Mouse (Mus musculus) intestine, embryonic 14.5 days (tissue): ENCODE measurements at regions not wholly inside any gene's neighbourhood (a gene's known extent, or its start where the extent isn't known, plus 50 kb on each side); places are given as distances from the start of the nearest gene placed in this dataset.

ENCODE experiments used
- ATAC-seq: fragments of 200-750 bp; cut with Nextera tagmentation; replicated peaks from 2 replicates; pipeline ENCODE4 v1.8.0; 2017; ENCODE audit warnings: low read depth, moderate number of reproducible peaks, moderate TSS enrichment, moderate library complexity; ENCODE audit not compliant: low FRiP score, low TSS enrichment
- DNase-seq: peaks from one replicate; pipeline ENCODE4 v3.0.0-alpha.2; 2018; ENCODE audit warnings: low spot score
- H3K27ac ChIP-seq: fragments of 300-500 bp; sonication (generic); 2 replicates; pipeline ENCODE4 v1.5.1; 2014; ENCODE audit warnings: low read depth, mild to moderate bottlenecking, control low read depth
- H3K27me3 ChIP-seq: fragments of 300-500 bp; sonication (generic); replicated peaks from 2 replicates; pipeline ENCODE4 v1.6.1; 2014; ENCODE audit warnings: low read length, control low read depth; ENCODE audit not compliant: control insufficient read depth, insufficient read depth
- H3K36me3 ChIP-seq: fragments of 300-500 bp; sonication (generic); 2 replicates; pipeline ENCODE4 v1.6.1; 2014; ENCODE audit warnings: low read length, control low read depth; ENCODE audit not compliant: control insufficient read depth, insufficient read depth
- H3K4me1 ChIP-seq: fragments of 300-500 bp; sonication (generic); replicated peaks from 2 replicates; pipeline ENCODE4 v1.6.1; 2014; ENCODE audit warnings: low read length, control low read depth, mixed read lengths; ENCODE audit not compliant: control insufficient read depth, insufficient read depth
- H3K4me2 ChIP-seq: fragments of 300-500 bp; sonication (generic); 2 replicates; pipeline ENCODE4 v1.6.1; 2014; ENCODE audit warnings: low read length
- H3K4me3 ChIP-seq: fragments of 300-500 bp; sonication (generic); 2 replicates; pipeline ENCODE4 v1.5.1; 2014; ENCODE audit warnings: low read depth, low read length, control low read depth, mixed read lengths
- H3K9ac ChIP-seq: fragments of 300-500 bp; sonication (generic); 2 replicates; pipeline ENCODE4 v1.6.1; 2014; ENCODE audit warnings: mild to moderate bottlenecking, low read length
- H3K9me3 ChIP-seq: fragments of 300-500 bp; sonication (generic); 2 replicates; pipeline ENCODE4 v1.6.1; 2016; ENCODE audit warnings: low read length, control low read depth; ENCODE audit not compliant: control insufficient read depth
- WGBS: fragments of 180-500 bp; shearing (Covaris S2); extraction: QIAGEN DNeasy Blood & Tissue Kit; methylation state at CpG from one replicate; pipeline ENCODE4 v1.1.7; 2014; 5-methylcytosine and 5-hydroxymethylcytosine counted together

DNA sequence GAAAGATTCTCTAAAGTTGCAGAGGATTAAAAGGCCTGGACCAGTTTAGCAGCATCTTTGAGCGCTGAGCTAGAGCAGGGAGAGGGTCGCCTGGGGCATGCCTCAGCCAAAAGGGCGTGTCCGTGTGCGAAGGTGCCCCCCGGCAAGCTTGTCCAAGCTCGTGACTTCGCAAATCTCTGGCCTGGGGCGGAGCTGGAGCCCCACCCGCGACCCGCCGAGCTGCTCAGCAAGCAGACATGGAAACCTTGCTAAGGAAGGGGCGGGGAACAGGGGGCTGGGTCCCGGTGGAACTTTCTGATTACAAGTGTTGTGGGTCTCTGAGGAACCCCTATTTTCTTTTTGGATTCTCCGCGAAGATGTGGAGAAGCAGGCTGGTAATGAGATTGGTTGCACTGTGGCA is 127.6 kb upstream of the Dpyd start:
- Histone ChIP-seq H3K27ac (no peak overlapping the region), H3K4me3 (peak overlapping the region; percentile 42), H3K27me3 (peaks cover 64% of the 10 kb centered on the region), H3K4me1 (no peaks in the 10 kb centered on the region; the same call in 1 of the 2 replicates), H3K4me2 (peak overlapping the region; percentile 64), H3K36me3 (no peaks in the 10 kb centered on the region), H3K9me3 (no peaks in the 10 kb centered on the region), H3K9ac (no peak overlapping the region)
- DNase-seq (no peak), ATAC-seq (no peak)
- WGBS: under 1% methylated on average over 17 of the region's 17 CpGs

DNA sequence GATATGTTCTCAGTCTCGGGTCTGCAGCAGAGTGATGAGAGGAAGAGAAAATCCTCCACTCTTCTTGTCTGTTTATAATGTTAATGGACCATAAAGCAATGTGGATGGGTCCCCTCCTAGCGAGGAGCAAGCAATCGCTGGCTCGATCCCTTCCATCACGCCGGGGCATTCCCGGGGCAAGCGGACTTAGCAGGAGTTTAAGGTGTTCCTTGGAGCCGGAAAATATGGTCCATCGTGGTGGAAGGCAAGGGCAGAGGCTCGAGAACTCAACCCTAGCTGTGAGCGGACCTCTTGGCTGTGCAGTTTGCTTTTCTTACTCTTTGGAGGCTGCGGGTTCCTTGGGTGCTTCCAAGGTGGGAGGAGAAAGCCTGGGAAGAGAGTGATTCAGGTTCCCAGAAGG is 127.1 kb upstream of the Dpyd start:
- Histone ChIP-seq H3K9me3 (no peaks in the 10 kb centered on the region), H3K36me3 (no peaks in the 10 kb centered on the region), H3K27ac (no peak overlapping the region), H3K4me1 (no peaks in the 10 kb centered on the region; the same call in 1 of the 2 replicates), H3K27me3 (peaks cover 62% of the 10 kb centered on the region), H3K4me3 (peak overlapping the region; percentile 42), H3K4me2 (peak overlapping the region; percentile 64), H3K9ac (no peak overlapping the region)
- ATAC-seq (no peak), DNase-seq (peak; percentile 56)
- 2% methylated on average over 13 of the region's 13 CpGs for WGBS

DNA sequence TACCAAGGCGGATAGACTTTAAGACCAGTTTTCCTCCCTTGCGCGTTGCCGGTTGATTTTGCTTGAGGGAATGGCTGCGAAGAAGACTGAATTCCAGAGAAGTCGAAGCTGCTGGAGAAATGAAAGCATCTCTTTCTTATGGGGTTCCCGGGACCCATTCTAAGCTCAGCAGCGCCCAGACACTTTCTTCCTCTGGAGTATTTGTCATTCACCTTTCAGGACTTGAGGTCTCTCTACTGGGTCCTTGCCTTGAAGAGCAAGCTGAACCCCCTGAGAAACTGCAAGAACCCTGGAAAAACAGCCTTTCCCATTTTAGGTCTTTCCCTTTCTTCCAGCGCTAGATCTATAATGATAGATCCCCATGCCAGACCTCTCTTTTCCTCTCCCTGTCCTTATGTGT is 126.7 kb upstream of the Dpyd start:
- Histone ChIP-seq H3K4me1 (no peaks in the 10 kb centered on the region; the same call in 1 of the 2 replicates), H3K9ac (no peak overlapping the region), H3K27ac (no peak overlapping the region), H3K4me2 (peak overlapping the region; percentile 64), H3K4me3 (0 out of 2 replicates have a peak overlapping the region, but pooled peaks have one; percentile 42), H3K36me3 (no peaks in the 10 kb centered on the region), H3K27me3 (peaks cover 58% of the 10 kb centered on the region), H3K9me3 (no peaks in the 10 kb centered on the region)
- no peak for ATAC-seq
- no peak for DNase-seq
- whole genome bisulfite sequencing: 8% methylated on average over 9 of the region's 9 CpGs

DNA sequence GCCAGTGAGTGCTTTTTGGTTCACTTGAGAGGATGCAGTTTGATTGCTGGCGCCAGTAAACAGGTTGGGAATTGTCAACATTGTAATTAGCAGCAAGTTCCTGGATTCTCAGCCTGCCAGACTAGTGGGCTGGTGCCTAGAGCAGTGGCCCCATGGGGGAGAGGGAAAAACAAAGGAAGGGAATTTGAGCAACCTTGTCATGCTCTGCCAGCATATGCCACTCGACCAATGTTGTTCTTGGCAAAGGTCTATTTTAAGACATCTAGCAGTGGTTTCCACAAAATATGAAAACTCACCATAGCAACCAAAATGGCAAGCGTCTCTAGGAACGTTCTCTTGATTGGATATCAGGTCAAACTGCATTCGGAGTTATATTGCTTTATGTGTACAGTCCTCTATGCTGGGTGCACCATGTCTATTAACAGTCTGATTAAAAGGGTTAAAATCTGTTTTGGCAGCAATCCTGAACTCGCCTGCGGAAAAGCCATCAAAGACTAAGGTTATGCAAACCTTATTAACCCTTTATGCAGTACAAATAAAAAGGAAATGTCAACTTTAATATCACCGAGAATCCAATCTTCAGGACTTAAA is 118.1 kb upstream of the Dpyd start:
- Histone ChIP-seq H3K4me3 (no peak overlapping the region), H3K27ac (no peak overlapping the region), H3K9ac (no peak overlapping the region), H3K27me3 (no peaks in the 10 kb centered on the region), H3K4me2 (no peak overlapping the region), H3K9me3 (no peaks in the 10 kb centered on the region), H3K36me3 (no peaks in the 10 kb centered on the region), H3K4me1 (no peaks in the 10 kb centered on the region; the same call in 1 of the 2 replicates)
- 59% methylated on average over 8 of the region's 8 CpGs for WGBS
- DNase-seq (no peak), ATAC-seq (no peak)

DNA sequence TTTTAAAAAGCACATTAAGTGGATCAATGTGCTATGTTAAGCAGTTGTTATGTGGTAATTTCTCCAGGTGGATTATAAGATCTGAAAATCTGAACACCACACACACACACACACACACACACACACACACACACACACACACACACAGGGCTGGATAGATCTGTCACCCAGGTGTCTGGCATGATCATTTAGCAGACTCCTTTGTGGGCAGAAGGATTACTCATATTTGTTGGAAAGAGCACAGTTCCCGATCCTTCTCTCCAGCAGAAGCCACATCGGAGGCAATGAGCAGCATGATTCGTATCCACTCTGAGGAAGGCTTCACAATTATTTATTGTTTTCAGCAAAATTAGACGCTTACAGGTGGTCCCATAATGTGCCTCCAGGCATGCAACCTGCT is 116.6 kb upstream of the Dpyd start:
- Histone ChIP-seq H3K4me3 (no peak overlapping the region), H3K4me2 (no peak overlapping the region), H3K27ac (no peak overlapping the region), H3K9ac (no peak overlapping the region), H3K9me3 (no peaks in the 10 kb centered on the region), H3K36me3 (no peaks in the 10 kb centered on the region), H3K4me1 (no peaks in the 10 kb centered on the region; the same call in 1 of the 2 replicates), H3K27me3 (no peaks in the 10 kb centered on the region)
- WGBS: 76% methylated on average over 4 of the region's 4 CpGs
- no peak for DNase-seq
- ATAC-seq: no peak

DNA sequence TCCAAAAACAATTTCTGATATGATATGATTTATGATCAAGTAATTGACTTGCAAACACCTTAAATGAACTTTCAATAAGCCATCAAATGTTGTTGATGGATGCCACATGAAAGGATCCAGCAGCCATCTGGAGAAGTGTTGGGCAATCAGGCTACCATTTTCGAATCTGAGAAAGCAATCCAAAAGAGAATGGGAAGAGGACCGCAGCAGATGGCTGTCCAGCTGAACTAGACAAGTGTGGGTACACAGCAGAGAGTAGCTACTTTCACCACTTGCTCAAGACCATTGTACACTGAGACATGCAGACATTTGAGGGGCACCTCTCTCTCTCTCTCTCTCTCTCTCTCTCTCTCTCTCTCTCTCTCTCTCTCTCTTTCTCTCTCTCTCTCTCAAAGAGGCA is 102.3 kb upstream of the Dpyd start:
- ATAC-seq (no peak), DNase-seq (no peak)
- H3K4me3 ChIP-seq: no peak overlapping the region
- H3K27me3 ChIP-seq: no peaks in the 10 kb centered on the region
- H3K9ac ChIP-seq: no peak overlapping the region
- no peak overlapping the region for H3K4me2 ChIP-seq
- 83% methylated on average over 2 of the region's 2 CpGs for WGBS
- no peaks in the 10 kb centered on the region for H3K9me3 ChIP-seq
- no peaks in the 10 kb centered on the region for H3K36me3 ChIP-seq
- H3K27ac ChIP-seq: no peak overlapping the region
- H3K4me1 ChIP-seq: no peaks in the 10 kb centered on the region

DNA sequence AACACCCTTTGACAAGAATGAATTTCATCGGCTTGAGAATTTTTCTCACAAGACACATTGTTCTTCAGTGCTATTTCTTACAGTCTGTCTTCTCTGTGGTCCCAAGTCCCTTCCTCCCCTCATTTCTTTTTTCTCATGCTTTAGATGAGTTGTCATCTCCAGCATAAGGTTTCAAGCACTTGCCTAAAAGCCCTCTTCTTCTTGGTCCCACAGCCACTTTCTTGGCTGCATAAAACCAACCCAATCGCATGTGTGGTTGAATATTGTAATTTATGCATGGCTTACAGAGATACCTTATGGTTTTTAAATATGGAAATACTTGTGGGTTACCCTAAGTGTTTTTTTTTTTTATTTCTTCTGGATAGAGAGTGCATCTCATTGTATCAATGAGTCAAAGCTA is 96.3 kb upstream of the Dpyd start:
- Histone ChIP-seq H3K9me3 (no peaks in the 10 kb centered on the region), H3K4me2 (no peak overlapping the region), H3K9ac (no peak overlapping the region), H3K4me1 (no peaks in the 10 kb centered on the region), H3K27ac (no peak overlapping the region), H3K4me3 (no peak overlapping the region), H3K36me3 (no peaks in the 10 kb centered on the region), H3K27me3 (no peaks in the 10 kb centered on the region)
- DNase-seq (no peak), ATAC-seq (no peak)
- 89% methylated on average over 2 of the region's 2 CpGs for WGBS

DNA sequence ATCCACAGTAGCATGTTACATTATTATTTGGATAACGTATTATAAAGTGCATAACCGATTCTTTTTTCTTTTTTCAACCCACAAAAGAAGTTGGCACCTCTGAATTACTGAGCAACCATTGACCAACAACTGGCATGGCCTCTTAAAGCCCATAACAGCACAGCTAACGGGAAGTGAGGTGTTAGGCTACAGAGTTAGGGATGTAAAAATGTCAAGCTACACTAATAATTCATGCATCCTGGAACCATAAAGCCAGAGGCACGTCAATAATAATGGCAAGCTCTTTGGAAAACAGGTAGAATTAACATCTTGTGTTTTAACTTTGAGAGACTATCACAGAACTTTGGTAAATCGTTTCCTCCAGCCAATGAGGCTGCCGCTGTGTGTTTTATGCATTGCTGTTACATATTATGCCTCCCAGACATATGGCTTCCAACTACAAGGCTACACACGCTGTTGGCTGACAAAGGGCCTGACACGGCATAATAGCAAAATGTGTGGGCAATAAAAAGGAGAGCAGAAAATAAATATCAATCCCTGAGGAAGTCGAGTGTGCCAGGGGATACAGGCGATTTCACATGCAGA is 89.6 kb upstream of the Dpyd start:
- no peak overlapping the region for H3K9ac ChIP-seq
- DNase-seq: no peak
- H3K36me3 ChIP-seq: no peaks in the 10 kb centered on the region
- no peaks in the 10 kb centered on the region for H3K4me1 ChIP-seq
- WGBS: 63% methylated on average over 10 of the region's 10 CpGs
- no peaks in the 10 kb centered on the region for H3K27me3 ChIP-seq
- no peak overlapping the region for H3K4me3 ChIP-seq
- H3K27ac ChIP-seq: no peak overlapping the region
- H3K9me3 ChIP-seq: no peaks in the 10 kb centered on the region
- no peak for ATAC-seq
- H3K4me2 ChIP-seq: no peak overlapping the region

DNA sequence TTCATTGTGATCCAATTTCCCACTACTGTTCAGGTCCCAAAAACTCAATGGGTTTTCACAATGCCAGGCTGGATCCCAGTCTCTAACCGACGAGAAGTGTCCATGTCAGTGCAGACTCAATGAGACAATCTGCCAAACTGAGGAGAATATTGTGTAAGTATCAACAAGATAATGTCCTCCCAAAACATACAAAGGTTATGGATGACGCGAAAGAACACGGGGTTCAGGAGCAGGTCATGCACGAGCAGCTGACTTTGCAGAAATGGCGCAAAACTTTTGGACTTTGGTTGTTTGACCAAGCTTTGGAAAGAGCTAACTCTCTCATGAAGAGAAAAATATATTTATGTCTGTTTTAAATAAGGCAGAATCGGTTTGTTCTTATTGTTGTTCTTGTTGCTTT is 83.9 kb upstream of the Dpyd start:
- no peak overlapping the region for H3K4me3 ChIP-seq
- H3K9me3 ChIP-seq: no peaks in the 10 kb centered on the region
- ATAC-seq (no peak), DNase-seq (no peak)
- no peak overlapping the region for H3K4me2 ChIP-seq
- 88% methylated on average over 8 of the region's 8 CpGs for WGBS
- H3K4me1 ChIP-seq: no peaks in the 10 kb centered on the region
- no peak overlapping the region for H3K9ac ChIP-seq
- H3K36me3 ChIP-seq: no peaks in the 10 kb centered on the region
- no peak overlapping the region for H3K27ac ChIP-seq
- H3K27me3 ChIP-seq: no peaks in the 10 kb centered on the region
